Mouse (Mus musculus) left cerebral cortex, postnatal 36 days (tissue): Measurements from ENCODE around the gene Angptl8. TPM values are rescaled to one million over a fixed set of nuclear protein-coding genes. Genes with fewer than 3 reads are reported as not detected.
A peak's percentile ranks its signal among the peaks of the same experiment; 100 is the strongest.
"Not testable (repeated sequence)": the region's sequence is repeated elsewhere in the genome, so short reads cannot be mapped to it uniquely, and the experiment has no call there.

Source experiments
- DNase-seq, 2 experiments: peaks; one replicate each; pipeline ENCODE4 v3.0.0; 2021 to 2022; ENCODE audit warnings: low spot score in 2 of 2, mixed read lengths in 1 of 2
- intact Hi-C: fragments of 180-260 bp; cut with DNase I; formaldehyde crosslinking; loops from one replicate; pipeline ENCODE4 v1.15.1; 2025
- total RNA-seq, 2 experiments: library from RNA; stranded (reverse); gene quantifications; 2 replicates each; pipeline ENCODE4 v1.2.3; 2021

Angptl8 gene
- total RNA-seq, 2 experiments from 2014 or later, result not detected

DNA sequence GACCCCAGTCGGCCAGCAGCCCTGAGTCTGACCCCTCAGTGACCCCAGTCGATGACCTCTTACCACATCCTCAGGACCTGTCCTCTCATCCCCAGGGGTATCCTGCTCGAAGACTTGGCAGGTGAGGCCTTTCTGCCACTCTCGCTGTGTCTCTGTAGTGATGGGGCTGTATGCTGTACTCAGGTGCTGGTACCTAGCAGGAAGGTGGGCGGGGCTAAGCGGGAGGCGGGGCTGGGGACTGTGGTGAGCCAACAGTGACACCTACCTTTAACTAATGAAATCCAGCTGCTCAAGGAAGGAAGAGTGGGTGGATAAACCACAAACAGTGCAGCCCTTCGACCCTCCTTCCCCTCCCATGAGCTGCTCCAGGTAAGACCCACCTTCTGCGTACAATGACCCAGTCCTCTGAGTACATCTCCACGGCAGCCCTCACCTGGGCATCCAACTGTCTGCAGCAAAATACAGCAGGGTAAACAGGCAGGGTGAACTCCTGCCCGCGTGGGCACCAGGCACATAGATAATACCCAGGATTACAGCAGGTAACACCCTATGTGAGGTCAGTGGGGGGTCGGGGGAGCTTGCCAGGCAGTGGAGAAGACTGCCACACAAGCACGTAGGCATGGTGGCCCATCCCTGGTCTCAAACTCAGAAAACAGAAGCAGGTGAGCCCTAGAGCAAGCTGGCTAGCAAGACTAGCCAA lies 10.2 kb downstream of the Angptl8 start:
- DNase-seq, result no peak
- intact Hi-C loops, result no loop called here

DNA sequence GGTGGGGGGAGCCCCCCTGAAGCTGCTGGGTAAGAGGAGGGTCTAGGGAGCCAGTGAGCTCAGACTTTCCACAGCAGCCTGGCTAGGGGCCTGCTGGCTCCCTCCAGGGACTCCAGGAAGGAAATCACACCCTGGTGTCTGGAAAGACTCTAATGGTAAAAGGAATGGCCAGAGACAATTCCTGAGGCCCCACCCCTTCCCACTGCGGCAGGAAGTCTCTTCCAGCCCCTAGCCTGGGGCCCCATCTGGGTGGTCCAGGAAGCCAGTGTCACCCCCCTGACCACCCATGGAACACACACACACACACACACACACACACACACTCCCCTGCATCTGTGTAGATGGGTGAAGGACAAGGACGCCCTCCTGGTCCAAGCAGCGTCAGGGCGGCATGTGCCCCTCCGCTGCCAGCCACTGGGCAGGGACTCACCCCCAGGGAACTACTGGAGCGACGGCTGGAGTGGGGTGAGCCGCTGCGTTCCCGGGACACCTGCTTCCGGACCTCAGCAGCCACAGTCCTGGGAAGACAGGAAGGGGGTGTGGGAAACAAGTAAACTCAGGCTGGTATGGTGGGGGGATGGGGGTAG lies 11.5 kb downstream of the Angptl8 start:
- DNase-seq, result no peak
- intact Hi-C loops, result no loop called here

DNA sequence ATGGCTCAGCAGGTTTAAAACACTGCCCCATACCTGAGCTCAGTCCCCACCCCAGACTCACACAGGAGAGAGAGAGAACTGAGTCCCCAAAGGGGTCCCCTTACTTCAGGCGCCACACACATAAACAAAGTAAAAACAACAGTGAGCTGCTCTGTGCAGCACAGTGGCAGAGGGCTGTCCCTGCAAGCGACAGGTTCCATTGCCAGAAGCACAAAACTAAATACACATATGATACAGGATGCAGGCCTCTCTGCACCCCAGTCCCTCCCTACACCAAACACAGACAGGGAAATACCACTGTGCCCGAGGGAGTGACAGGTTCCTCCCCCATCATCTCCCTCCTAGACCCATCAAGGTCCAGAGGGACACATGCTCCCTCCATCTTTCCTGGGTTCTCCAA lies 12.1 kb downstream of the Angptl8 start:
- DNase-seq, result no peak
- intact Hi-C loops, result no loop called here

DNA sequence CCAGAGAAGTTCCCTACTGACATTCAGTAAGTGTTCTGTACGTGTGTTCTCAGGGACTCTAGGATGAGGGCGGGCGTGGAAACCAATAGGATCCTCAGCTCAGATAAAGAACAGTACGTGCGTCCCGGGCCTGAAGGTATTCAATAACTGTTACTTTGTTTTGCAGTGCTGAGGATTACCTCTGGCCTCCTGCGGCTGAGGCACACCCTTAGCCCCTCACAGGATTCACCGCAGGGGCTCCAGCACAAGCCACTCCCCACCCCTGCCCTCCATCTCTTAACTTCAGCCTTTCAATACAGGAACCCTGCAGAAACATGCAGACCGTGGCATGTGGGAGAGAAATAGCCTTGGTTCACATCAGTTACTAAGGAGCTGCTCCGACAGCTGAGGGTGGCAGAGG lies 12.6 kb downstream of the Angptl8 start:
- intact Hi-C loops, result no loop called here
- DNase-seq, result no peak

DNA sequence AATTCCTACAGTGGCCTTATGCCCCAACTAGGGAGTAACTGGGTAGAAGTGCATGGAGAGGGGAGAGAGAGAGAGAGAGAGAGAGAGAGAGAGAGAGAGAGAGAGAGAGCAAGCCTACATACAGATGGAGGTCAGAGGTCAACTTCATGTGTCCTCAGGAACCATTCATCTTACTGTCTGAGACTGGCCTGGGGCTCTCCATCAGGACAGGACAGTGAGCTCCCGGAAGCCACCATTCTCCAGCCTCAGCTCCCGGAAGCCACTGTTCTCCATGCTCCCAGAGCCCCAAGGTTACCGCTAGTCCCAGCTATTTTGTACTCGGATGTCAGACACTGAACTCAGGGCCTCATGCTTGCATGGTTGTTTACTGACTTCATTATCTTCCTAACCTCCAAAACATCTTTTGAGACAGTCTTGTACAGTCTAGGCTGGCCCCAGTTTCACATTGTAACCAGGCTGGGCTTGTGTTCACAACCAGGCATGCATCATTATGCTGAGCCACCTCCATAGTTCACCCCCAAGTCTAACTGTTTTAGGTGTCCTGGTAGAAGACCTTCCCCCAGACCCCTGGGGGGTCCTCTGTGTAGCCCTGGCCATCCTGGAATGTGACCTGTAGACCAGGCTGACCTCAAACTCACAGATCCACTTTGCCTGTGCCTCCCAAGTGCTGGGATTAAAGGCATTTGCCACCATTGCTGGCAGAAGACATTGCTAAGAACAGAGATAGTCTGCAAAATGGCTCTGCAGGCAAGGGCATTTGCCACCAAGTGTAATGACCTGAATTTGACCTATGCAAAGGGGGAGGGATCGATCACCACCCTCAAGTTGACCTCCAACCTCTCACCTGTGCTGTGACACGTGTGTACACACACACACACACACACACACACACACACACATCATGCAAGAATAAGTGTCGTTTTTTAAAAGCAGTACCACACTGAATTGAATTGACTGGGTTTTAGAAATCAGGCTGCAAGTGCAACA lies 14.7 kb downstream of the Angptl8 start:
- no peak for DNase-seq
- intact Hi-C loops, result no loop called here

DNA sequence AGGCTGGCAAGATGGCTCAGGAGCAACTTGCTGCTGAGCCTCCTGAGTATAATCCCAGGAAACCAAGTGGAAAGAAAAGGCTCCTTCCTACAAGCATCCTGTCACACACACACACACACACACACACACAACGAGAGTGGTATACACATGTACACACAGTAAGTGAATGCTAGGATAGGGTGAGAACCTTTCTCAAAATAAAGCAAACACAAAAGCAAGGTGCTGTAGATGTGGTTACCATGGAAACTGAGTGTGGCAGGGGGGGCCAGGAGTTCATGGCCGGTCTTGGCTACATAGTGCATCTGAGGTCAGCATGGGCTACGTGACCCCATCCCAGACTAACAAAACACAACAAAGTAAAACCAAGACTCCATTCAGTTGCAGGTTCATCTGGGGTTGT lies 15.8 kb downstream of the Angptl8 start:
- DNase-seq, result no peak
- intact Hi-C loops, result no loop called here

DNA sequence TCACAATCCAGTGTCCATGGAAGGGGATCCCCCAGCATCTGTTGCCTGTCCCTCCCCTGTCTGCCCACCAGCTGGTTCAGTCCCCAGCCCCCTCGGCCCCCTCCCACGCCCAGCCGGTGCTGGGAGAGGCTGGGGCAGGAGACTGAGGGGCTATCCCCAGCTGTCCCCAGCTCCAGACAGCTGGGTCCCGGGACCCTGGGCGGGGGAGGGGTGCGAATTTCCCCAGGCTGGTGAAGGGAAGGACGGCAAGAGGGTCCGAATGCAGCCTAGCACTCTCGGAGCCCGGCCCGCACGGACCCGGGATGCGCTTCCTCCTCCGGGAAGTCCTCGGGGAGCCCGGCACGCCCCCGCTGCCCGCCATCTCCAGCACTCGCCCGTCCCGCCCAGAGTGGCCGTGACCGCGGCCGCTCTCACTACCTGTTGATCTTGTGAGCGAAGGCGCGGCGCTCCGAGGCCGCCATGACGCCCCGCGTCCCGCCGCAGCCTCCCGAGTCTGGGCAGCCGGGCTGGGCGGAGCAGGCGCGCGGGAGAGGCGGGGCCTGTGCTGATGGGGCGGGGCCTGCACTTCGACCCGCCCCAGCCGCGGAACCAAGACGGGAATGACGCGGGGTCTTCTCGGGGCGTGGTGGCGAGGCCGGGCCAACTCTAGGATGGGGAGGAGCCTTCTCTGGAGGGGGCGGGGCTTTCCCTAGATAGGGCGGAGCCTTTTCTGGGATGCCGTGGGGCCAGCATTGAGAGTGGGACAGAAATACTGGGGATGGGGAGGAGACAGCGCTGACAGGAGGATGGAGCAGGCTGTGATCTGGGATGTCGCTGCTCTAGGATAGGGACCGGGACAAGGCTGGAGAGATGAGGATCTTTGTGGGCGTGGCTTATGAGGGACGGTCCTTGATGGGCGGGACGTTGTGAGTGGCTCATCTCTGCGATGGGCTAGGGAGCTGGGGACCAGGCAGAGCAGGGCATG lies 17.1 kb downstream of the Angptl8 start, which contains the start of gene Dock6:
Dock6 (minus strand) TSS at position 508 of the 964 bp plus-strand sequence.
- DNase-seq, result peak; percentile 68 to 69
- intact Hi-C loops, result no loop called here

DNA sequence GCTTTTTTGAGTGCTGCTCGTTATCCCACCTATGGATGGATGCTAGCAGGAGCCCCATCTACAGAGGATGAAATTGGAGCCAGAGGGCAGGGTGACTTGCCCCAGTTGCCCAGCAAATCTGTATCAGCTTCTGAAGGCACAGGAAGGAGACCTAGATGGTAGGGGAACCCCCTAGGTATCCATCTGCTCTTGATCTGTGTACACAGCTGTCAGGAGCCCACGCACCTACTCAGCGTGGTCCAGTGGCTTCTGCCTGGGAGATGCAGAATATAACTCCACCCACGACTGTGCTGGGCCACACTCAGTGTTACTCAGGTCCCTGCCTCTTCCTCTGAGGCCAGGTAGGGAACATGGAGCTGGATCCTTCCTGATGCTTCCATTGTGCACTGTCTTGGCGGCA lies 18.7 kb downstream of the Angptl8 start:
- no peak for DNase-seq
- intact Hi-C loops, result no loop called here

DNA sequence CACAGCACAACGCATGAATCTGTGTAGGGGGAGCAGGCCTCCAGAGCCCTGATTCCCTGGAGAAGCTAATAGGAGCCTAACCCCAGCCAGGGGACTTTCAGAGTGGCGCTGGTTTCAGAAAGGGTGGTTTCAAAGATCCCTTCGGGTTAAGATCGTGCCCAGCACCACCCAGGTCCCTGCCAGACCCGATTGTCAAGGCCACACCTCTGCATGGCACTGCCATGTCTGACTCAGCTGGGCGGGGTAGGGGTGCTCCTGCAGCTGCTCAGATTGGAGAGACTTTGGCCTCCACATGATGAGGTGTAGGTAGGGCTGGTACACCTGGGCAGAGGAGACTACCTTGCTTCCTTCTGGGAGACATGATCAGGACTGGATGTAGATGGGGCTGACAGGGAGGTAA lies 19.6 kb downstream of the Angptl8 start:
- no peak for DNase-seq
- intact Hi-C loops, result no loop called here

DNA sequence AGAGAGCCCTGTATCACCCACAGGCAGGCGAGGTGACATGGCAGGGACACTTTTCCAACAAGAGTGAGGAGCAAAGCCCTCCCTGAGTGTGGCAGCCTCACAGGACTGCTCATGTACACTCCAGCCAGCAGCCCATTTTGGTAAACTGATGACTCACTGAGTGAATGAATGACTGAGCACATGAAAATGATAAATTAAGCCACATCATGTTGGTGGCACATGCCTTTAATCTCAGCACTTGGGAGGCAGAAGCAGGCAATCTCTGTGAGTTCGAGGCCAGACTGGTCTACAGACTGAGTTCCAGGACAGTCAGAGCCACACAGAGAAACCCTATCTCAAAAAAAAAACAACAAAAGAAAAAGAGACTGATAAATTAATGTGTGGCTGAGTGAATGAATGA lies 22.2 kb downstream of the Angptl8 start:
- no peak for DNase-seq
- intact Hi-C loops, result no loop called here

DNA sequence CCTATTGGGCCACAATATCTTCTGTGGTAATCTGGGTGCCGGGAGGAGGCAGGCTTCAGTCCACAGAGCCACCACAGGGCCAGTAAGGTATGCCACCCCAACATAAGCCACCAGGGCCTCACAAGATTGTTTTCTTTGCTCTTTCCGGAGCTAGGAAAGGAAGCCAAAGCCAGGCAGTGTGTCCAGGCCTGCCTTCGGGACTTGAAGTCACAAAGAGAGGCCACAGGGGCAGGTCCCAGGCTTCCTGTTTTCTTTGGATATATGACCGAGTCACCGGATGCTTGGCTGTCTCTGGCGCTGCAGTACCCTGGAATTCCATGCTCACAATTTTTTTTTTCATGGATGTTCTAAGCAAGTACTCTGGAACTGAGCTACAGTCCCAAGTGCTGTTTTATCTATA lies 22.8 kb downstream of the Angptl8 start:
- intact Hi-C loops, result no loop called here
- no peak for DNase-seq

DNA sequence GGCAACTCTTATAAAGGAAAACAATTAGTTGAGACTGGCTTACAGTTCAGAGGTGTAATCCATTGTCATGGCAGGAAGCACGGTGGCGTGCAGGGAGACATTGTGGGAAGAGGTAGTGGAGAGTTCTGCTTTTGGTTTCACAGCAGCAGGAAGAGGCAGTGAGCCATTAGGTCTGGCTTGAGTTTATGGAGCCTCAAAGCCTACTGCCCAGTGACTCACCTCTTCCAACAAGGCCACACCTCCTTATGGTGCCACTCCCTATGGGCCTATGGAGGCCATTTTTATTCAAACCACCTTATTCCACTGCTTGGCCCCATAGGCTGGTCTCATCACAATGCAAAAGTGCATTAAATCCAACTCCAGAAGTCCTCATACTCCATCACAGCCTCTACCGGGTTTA lies 24.3 kb downstream of the Angptl8 start:
- intact Hi-C loops, result no loop called here
- DNase-seq, result no peak

DNA sequence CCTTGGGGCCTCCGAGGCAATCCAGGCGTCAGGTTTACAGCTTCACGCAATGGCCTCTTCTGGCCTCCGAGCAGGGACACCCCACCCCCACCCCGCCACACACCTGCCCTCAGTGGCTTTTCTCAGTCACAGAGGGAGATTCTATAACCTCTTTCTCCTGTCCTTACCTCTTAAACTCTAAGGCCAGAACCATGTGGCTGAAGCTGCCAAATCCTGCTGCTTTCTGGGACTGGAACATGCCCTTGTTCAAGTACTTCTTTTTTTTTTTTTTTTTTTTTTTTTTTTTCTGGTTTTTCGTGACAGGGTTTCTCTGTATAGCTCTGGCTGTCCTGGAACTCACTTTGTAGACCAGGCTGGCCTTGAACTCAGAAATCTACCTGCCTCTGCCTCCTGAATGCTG lies 25.0 kb downstream of the Angptl8 start:
- intact Hi-C loops, DNase-seq: not testable (repeated sequence)

DNA sequence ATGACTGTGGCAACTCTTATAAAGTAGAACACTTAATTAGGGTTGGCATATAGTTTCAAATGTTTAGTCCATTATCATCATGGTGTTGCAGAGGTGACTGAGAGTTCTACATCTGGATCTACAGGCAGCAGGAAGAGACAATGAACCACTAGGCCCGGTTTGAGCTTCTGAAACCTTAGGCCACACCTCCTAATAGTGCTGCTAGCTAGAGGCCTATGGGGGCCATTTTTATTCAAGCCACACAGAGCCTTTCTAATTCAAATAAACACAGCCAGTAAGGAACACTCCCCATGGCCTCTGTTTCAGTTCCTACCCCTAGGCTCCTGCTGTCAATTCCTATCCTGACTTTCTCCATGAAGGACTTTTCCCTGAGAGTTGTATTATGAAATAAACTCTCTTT lies 26.9 kb downstream of the Angptl8 start:
- intact Hi-C loops, result no loop called here

DNA sequence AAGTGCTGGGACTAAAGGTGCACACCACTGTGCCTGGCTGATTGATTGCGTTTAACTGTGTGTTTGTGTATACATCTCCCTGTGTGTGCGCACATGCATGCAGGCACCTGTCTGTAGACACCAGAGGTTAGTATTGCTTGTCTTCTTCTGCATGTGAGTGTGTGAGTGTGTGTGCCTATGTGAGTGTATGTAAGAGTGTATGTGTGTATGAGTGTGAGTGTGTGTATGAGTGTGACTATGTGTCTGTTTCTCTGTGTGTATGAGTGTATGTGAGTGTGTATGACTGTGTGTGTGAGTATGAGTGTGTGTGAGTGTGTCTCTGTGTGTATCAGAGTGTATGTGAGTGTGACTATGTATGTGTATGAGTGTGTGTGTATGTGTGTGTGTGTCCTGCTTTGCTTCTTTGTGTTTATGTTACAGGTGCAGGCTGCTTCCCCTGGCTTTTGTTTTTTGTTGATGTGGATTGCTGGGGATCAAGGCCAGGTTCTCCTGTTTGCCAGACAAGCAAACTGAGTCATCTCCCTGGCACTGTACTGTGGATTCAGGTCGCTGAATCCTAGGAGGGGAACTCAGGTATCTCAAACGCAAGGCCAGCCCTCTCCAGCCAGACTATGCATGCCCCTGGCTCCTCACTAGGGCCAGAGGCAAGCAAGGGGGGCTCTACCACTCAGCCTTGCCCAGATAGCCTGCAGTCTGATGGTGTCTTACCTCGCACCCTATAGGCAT lies 30.5 kb downstream of the Angptl8 start:
- intact Hi-C loops, result no loop called here
- DNase-seq, result no peak

More for the DNA sequence above, 26.9 kb downstream of the Angptl8 start:
- no peak for DNase-seq

DNA sequence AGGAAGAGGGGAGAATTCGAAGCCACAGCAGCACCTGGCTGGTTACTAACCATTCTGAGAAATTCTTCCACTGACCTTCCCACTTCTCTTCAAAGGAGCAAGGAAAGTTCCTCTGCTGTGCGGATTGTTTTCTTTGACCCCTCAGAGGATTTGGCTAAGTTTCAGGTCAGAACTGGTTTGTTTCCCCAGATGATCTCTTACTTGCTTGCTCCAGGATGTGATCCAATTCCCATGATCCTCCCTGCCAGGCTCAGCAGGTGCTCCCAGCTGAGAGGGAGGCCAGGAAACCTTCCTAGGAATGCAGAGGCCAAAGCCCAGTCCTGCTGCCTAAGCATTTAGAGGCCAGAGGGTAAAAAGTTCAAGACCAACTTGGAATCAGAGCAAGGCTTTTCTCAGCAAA lies 31.3 kb downstream of the Angptl8 start:
- DNase-seq, result no peak
- intact Hi-C loops, result no loop called here

DNA sequence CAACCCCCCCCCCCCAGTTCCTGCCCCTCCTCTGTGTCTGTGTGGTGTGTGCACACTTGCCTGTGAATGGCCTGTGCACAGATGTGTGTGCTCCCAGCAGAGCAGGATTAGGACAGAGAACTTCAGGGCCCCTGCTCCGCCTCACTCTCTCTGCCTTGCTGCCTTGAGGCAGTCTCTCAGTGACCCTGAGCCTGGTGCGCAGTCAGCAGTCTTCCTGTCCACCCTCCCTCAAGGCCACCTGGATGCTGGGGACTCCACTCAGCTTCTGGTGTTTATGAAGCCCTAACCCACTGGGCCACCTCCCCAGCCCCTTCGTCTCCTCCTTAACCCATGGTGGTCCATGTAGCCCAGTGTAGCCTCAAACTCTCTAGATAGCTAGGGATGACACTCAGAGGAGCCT lies 32.4 kb downstream of the Angptl8 start:
- intact Hi-C loops, result no loop called here
- DNase-seq, result no peak

DNA sequence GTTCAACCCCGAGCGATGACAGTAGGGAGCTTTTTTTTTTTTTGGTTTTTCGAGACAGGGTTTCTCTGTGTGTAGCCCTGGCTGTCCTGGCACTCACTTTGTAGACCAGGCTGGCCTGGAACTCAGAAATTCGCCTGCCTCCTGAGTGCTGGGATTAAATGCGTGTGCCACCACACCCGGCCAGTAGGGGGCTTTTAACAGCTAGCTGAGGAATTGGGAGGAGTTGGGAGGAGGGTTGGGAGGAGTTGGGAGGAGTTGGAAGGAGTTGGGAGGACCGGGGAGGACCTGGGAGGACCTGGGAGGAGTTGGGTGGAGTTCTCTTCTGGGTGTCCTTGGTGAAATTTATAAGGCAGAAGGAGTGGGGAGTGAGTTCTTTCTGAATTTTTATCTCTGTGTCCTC lies 34.0 kb downstream of the Angptl8 start:
- peak in 1 of 2 experiments; percentile 15 for DNase-seq
- intact Hi-C loops, result not testable (repeated sequence)
